Mouse (Mus musculus) hindbrain, embryonic 16.5 days (tissue): ENCODE measurements at regions not wholly inside any gene's neighbourhood (a gene's known extent, or its start where the extent isn't known, plus 50 kb on each side); places are given as distances from the start of the nearest gene placed in this dataset.

Experiments
- ATAC-seq: fragments of 200-750 bp; cut with Nextera tagmentation; 2 replicates; pipeline ENCODE4 v1.8.0; 2017; ENCODE audit warnings: moderate TSS enrichment, moderate library complexity
- H3K27ac ChIP-seq: fragments of 300-500 bp; sonication (generic); 2 replicates; pipeline ENCODE4 v1.5.1; 2014; ENCODE audit warnings: low read depth, mild to moderate bottlenecking, control low read depth, low read length, moderate library complexity
- H3K27me3 ChIP-seq: fragments of 300-500 bp; sonication (generic); replicated peaks from 2 replicates; pipeline ENCODE4 v1.6.1; 2014; ENCODE audit warnings: low read length; ENCODE audit not compliant: control insufficient read depth, insufficient read depth
- H3K36me3 ChIP-seq: fragments of 300-500 bp; sonication (generic); 2 replicates; pipeline ENCODE4 v1.6.1; 2014; ENCODE audit warnings: mild to moderate bottlenecking, low read length, moderate library complexity, mixed read lengths; ENCODE audit not compliant: control insufficient read depth, insufficient read depth
- H3K4me1 ChIP-seq: fragments of 300-500 bp; sonication (generic); 2 replicates; pipeline ENCODE4 v1.6.1; 2014; ENCODE audit warnings: low read depth, low read length; ENCODE audit not compliant: control insufficient read depth, insufficient read depth
- H3K4me2 ChIP-seq: fragments of 300-500 bp; sonication (generic); 2 replicates; pipeline ENCODE4 v1.6.1; 2014; ENCODE audit warnings: mild to moderate bottlenecking, low read length, control low read depth, moderate library complexity
- H3K4me3 ChIP-seq: fragments of 300-500 bp; sonication (generic); 2 replicates; pipeline ENCODE4 v1.5.1; 2014; ENCODE audit warnings: mild to moderate bottlenecking, low read length, control low read depth, moderate library complexity
- H3K9ac ChIP-seq: fragments of 300-500 bp; sonication (generic); 2 replicates; pipeline ENCODE4 v1.6.1; 2014; ENCODE audit warnings: low read depth, mild to moderate bottlenecking, control low read depth, low read length, moderate library complexity
- H3K9me3 ChIP-seq: fragments of 300-500 bp; sonication (generic); 2 replicates; pipeline ENCODE4 v1.6.1; 2014; ENCODE audit warnings: mild to moderate bottlenecking, low read length, moderate library complexity; ENCODE audit not compliant: control insufficient read depth
- WGBS: fragments of 180-500 bp; shearing (Covaris S2); extraction: QIAGEN DNeasy Blood & Tissue Kit; methylation state at CpG from one replicate; pipeline ENCODE4 v1.1.7; 2014; 5-methylcytosine and 5-hydroxymethylcytosine counted together

- Histone ChIP-seq H3K9me3 (no peaks in the 10 kb centered on the region), H3K9ac (no peak overlapping the region), H3K27me3 (no peaks in the 10 kb centered on the region), H3K4me1 (no peaks in the 10 kb centered on the region), H3K4me2 (no peak overlapping the region), H3K36me3 (no peaks in the 10 kb centered on the region), H3K4me3 (no peak overlapping the region), H3K27ac (no peak overlapping the region)
- 90% methylated on average over 9 of the region's 9 CpGs for WGBS
- ATAC-seq: no peak
These were observed 145.6 kb downstream of the Tm2d1 start for GRCm38 (mm10) chr4:98237475-98237874.

GRCm38 (mm10) chr4:98236006-98236783 is 146.9 kb downstream of the Tm2d1 start:
- Histone ChIP-seq H3K9me3 (no peaks in the 10 kb centered on the region), H3K4me3 (no peak overlapping the region), H3K4me1 (no peaks in the 10 kb centered on the region), H3K9ac (no peak overlapping the region), H3K4me2 (no peak overlapping the region), H3K36me3 (no peaks in the 10 kb centered on the region), H3K27me3 (no peaks in the 10 kb centered on the region), H3K27ac (no peak overlapping the region)
- peak; percentile 61; the same call in 1 of the 2 replicates for ATAC-seq
- 48% methylated on average over 11 of the region's 12 CpGs for WGBS

- no peak overlapping the region for H3K4me2 ChIP-seq
- WGBS: 92% methylated on average over 4 of the region's 4 CpGs
- H3K4me3 ChIP-seq: no peak overlapping the region
- H3K4me1 ChIP-seq: no peaks in the 10 kb centered on the region
- no peak overlapping the region for H3K9ac ChIP-seq
- no peak overlapping the region for H3K27ac ChIP-seq
- no peaks in the 10 kb centered on the region for H3K36me3 ChIP-seq
- H3K9me3 ChIP-seq: no peaks in the 10 kb centered on the region
- ATAC-seq: no peak
- H3K27me3 ChIP-seq: no peaks in the 10 kb centered on the region
These were observed 154.9 kb downstream of the Tm2d1 start for GRCm38 (mm10) chr4:98228193-98228592.

DNA sequence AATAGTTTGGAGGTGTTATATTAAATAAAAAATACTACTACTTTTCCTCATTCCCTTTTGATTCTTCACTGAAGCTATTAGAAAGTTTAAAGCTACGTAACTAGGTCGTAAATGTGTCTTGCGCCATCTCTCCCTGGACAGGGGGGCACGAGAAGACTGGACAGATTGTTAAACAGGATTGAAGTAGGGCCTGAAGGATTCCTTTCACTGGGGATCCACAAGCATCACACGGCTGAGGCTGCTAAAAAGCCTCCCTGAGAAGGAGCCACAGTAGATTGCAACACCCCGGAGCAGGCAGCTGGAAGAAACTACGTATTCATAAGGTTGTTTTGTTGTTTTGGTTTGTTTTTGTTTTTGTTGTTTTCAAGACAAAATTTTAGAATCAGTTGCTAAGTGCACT is 158.7 kb downstream of the Tm2d1 start:
- ATAC-seq: no peak
- no peaks in the 10 kb centered on the region for H3K36me3 ChIP-seq
- 76% methylated on average over 7 of the region's 7 CpGs for WGBS

GRCm38 (mm10) chr4:98223429-98223828 is 159.7 kb downstream of the Tm2d1 start:
- Histone ChIP-seq H3K27me3 (no peaks in the 10 kb centered on the region), H3K4me1 (no peaks in the 10 kb centered on the region), H3K9ac (no peak overlapping the region), H3K27ac (no peak overlapping the region), H3K9me3 (no peaks in the 10 kb centered on the region), H3K36me3 (no peaks in the 10 kb centered on the region), H3K4me2 (no peak overlapping the region), H3K4me3 (no peak overlapping the region)
- no peak for ATAC-seq
- 70% methylated on average over 8 of the region's 8 CpGs for WGBS

More for the DNA sequence above, 158.7 kb downstream of the Tm2d1 start:
- no peak overlapping the region for H3K4me2 ChIP-seq
- H3K4me1 ChIP-seq: no peaks in the 10 kb centered on the region
- no peaks in the 10 kb centered on the region for H3K27me3 ChIP-seq
- H3K9me3 ChIP-seq: no peaks in the 10 kb centered on the region
- H3K27ac ChIP-seq: no peak overlapping the region
- H3K4me3 ChIP-seq: no peak overlapping the region
- H3K9ac ChIP-seq: no peak overlapping the region

- H3K4me2 ChIP-seq: no peak overlapping the region
These were observed 161.5 kb downstream of the Tm2d1 start for GRCm38 (mm10) chr4:98221566-98221965.

DNA sequence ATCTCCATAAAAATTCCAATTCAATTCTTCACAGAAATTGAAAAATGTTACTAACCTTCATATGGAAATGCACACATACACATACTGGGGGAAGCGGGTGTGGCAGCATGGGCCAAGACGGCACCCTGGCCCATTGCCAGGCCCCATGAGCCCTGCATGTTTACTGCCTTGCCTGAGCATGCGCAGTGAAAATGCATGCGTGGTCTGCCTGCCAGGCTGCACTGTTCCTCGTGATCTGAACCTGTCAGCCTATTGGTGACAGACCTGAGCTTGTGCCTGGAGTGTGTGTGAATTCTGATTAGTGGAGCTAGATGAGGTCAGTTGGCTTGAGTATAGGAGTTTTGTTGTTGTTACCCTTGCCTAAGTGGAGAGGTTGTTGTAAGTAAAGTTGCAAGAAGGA is 167.9 kb downstream of the Tm2d1 start:
- Histone ChIP-seq H3K27me3 (no peaks in the 10 kb centered on the region), H3K27ac (no peak overlapping the region), H3K4me2 (no peak overlapping the region), H3K9ac (no peak overlapping the region), H3K36me3 (no peaks in the 10 kb centered on the region), H3K4me1 (no peaks in the 10 kb centered on the region), H3K4me3 (no peak overlapping the region), H3K9me3 (no peaks in the 10 kb centered on the region)
- WGBS: 86% methylated on average over 5 of the region's 5 CpGs
- no peak for ATAC-seq

More at GRCm38 (mm10) chr4:98221566-98221965, 161.5 kb downstream of the Tm2d1 start:
- ATAC-seq: no peak
- 76% methylated on average over 4 of the region's 4 CpGs for WGBS
- H3K27ac ChIP-seq: no peak overlapping the region
- H3K27me3 ChIP-seq: no peaks in the 10 kb centered on the region
- H3K4me1 ChIP-seq: no peaks in the 10 kb centered on the region
- no peak overlapping the region for H3K9ac ChIP-seq
- H3K4me3 ChIP-seq: no peak overlapping the region
- H3K9me3 ChIP-seq: no peaks in the 10 kb centered on the region
- no peaks in the 10 kb centered on the region for H3K36me3 ChIP-seq

DNA sequence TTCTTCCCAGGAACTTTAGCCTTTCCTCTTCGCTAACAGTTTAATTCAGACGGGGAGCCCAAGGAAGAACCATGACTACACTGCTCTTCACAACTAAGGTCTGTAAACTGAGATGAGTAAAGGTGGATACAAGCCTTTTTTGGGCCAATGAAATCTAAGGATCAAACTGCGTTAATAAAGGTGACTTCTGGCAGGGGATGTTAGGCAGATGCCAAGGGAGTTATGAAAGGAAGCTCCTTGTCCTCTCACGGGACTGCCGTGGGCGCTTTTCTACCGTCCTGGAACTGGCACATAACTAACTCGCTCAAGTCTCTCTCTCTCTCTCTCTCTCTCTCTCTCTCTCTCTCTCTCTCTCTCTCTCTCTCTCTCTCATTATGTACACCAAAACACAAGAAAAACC is 175.7 kb downstream of the Tm2d1 start:
- H3K36me3 ChIP-seq: no peaks in the 10 kb centered on the region
- no peak overlapping the region for H3K27ac ChIP-seq
- ATAC-seq: no peak
- H3K4me1 ChIP-seq: no peaks in the 10 kb centered on the region
- 87% methylated on average over 8 of the region's 8 CpGs for WGBS
- H3K27me3 ChIP-seq: no peaks in the 10 kb centered on the region
- 0 out of 2 replicates have a peak, but pooled peaks cover 2% of the 10 kb centered on the region for H3K9me3 ChIP-seq
- H3K9ac ChIP-seq: no peak overlapping the region
- H3K4me3 ChIP-seq: no peak overlapping the region
- no peak overlapping the region for H3K4me2 ChIP-seq

DNA sequence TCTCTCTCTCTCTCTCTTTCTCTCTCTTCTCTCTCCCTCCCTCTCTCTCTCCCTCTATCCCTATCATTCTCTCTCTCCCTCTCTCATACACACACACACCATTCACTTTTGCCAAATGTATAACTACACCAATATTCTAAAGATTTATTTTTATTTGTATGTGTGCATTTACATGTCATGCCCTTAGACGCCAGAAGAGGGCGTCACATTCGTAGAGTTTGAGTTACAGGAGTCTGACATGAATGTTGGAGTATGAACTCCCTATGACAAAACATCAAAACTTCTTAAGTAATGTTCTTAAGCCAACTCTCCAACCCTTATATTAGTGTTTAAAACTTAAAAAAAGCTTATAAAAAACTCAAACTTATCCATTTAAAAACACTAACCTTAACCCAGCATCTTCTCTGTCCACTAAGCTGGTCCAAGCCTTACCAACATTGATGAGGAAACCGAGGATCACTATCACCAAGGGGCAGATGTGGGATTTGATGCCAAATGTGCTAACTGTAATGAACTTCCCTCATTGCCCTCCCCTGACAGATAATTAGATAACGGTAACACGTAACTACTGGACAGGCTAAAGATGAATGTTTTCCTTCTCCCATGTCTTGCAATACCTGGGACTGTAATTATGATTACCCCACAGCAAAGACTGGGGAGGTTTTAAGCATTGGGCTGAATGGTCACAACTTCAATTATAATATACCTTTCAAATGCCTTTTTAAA is 176.7 kb downstream of the Tm2d1 start:
- Histone ChIP-seq H3K27ac (no peak overlapping the region), H3K36me3 (no peaks in the 10 kb centered on the region), H3K27me3 (no peaks in the 10 kb centered on the region), H3K9me3 (0 out of 2 replicates have a peak, but pooled peaks cover 2% of the 10 kb centered on the region), H3K4me2 (no peak overlapping the region), H3K4me1 (no peaks in the 10 kb centered on the region), H3K4me3 (no peak overlapping the region), H3K9ac (no peak overlapping the region)
- ATAC-seq: no peak
- 53% methylated on average over 6 of the region's 6 CpGs for WGBS
